Mouse (Mus musculus): ENCODE measurements around the gene Trap1.
"Not testable (repeated sequence)": the region's sequence is repeated elsewhere in the genome, so short reads cannot be mapped to it uniquely, and the experiment has no call there.

The Trap1 gene

GRCm38 (mm10) chr16:4035575-4035974 is 42.1 kb downstream of the Trap1 start:
- DNase-seq, result no peak

DNA sequence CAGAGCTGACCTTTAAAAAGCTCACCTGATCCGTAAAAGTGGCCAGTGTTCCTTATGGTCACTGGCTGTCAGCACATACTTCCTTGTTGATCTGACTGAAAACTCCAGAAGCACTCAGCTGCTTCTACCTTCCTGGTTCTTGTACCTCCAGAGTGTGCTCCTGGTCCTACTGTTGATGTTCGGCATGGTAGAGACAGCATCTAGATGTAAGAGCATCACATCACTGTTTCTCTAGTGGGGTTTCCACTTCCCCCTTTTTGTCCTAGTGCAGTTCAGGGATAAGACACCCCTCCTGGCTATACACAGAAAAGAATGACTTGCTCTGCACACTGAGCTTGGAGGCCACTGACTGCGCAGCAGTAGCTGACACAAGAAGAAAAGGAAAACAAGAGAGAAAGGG is 43.2 kb downstream of the Trap1 start:
- DNase-seq, result no peak

- no peak for DNase-seq
These were observed 43.7 kb downstream of the Trap1 start for GRCm38 (mm10) chr16:4033971-4034370.

DNA sequence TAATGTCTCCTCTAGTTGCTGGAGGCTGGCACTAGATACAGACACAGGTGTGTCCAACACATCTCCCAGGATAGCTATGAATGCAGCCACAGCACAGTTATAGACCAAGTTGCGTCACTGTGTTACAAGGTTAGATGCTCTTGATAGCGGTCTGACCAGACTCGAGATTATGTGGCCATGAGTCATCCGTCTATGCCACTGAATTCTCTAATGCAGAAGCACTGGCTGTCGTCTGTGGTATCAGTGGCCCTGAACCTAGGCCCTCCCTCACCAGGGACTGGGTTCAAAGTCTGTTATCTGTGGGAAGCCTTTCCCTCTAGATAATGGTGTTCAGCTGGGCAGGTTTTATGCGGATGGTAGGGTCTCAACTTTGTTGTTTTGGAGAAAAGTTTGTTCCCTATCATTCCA is 45.3 kb downstream of the Trap1 start:
- no peak for DNase-seq

DNA sequence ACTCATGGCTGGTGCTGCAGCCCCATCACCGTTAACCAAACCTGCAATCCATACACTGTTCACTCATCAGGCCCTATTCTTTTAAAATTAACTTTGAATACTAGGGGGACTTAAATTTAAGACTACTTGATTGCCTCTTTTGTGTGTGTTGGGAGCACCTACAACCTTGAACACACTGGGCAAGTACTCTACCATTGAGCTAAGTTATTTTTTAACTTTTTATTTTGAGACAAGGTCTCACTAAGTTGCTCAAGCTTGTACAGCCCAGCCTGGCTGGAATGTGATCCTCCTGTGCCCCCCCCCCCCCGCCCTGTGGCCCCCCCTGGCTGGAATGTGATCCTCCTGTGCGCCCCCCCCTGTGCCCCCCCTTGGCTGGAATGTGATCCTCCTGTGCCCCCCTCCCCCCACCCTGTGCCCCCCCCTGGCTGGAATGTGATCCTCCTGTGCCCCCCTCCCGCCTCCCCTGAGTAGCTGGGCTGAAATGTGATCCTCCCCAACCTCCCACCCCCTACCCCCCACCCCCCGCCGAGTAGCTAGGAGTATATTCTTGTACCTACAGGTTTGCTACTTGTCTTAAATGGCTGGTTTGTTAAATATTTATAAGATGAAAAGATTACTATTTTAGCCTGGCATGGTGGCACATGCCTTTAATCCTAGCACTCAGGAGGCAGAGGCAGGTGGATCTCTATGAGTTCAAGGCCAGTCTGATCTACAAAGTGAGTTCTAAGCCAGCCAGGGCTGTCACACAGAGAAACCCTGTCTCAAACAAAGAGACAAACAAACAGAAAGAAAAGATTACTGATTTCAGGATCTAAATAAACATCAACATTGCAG is 46.0 kb downstream of the Trap1 start:
- peak; percentile 29 for DNase-seq

DNA sequence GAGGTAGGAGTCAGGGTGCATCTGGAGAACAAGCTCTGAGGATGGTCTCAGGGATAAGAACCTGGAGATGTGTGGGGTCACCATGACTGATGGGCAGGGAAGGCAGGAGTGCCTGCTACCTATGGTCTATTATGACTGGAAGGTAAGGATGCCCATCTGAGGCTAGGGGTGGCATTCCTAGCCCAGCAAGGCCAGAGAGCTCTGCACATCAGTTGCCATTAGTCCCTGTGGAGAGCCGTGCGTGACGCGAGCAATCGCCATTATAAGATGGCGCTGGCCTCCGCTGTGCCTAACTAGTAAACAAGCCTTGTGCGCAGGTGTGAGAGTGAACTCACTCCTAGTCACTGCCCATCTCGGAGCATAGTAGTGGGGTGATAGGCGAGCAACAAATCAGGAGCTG is 47.1 kb downstream of the Trap1 start:
- DNase-seq, result no peak

- DNase-seq, result no peak
These were observed 48.2 kb downstream of the Trap1 start for GRCm38 (mm10) chr16:4029371-4029841.

DNA sequence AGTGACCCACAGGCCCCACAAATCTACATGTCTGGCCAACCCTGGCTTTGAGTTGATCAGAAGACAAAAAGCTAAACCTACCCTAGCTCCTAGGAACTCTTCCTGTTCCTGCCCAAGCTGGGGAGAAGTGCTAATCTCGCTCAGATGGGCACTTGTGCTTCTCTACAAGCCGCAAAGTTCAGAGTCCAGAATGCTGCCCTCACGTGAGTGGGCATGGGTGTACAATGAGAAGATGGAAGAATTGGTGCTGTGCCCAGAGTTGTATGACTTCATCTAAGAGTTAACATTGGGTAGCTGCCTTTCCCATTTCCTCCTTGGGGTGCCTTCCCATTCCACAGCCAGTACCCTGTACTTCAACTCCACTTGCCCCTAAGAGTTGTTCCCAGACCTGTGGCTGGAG is 50.4 kb downstream of the Trap1 start:
- DNase-seq, result no peak

DNA sequence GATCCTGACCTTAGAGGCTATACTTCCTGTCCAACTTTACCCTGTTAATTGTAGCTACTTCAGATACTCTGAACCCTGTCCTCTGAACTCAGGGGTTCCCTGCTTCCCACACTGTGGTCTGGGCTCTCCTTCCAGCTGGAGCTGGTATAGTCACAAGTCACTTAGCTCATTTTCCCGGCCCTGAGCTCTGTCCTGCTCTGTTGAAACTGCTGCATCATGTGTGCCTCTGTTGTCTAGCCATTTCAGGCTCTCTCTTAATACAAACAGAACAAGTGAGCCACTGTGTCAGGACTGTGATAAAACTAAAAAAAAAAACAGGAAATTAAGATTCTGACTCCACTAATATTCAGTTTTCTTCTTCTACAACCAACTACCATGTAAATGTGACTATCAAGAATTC is 51.0 kb downstream of the Trap1 start:
- no peak for DNase-seq

GRCm38 (mm10) chr16:4022719-4023118 is 54.9 kb downstream of the Trap1 start:
- DNase-seq, result no peak

GRCm38 (mm10) chr16:4021241-4021640 is 56.4 kb downstream of the Trap1 start:
- DNase-seq, result no peak

- DNase-seq, result not testable (repeated sequence)
These were observed 60.2 kb downstream of the Trap1 start for GRCm38 (mm10) chr16:4017466-4017865.

DNA sequence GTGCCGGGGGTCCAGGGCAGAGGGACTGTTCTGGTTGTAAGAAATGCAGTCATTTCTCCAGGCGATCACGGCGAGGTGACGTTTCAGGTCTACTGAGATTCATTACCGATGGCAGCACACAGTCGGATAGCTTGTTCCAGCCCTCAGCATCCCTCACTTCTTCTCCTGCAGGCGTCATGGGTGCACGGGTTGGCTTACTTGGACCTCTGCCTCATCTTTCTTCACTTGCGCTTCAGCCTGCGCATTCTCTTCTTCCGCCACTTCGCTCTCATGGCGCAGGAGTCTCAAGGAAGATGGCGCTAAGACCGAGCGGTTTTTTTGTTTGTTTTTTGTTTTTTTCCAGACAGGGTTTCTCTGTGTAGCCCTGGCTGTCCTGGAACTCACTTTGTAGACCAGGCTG is 60.8 kb downstream of the Trap1 start:
- DNase-seq, result not testable (repeated sequence)

- DNase-seq, result no peak
These were observed 63.5 kb downstream of the Trap1 start for GRCm38 (mm10) chr16:4014040-4014668.

- DNase-seq, result no peak
These were observed 64.6 kb downstream of the Trap1 start for GRCm38 (mm10) chr16:4012882-4013570.

GRCm38 (mm10) chr16:4003489-4004398 is 73.9 kb downstream of the Trap1 start, which contains the start of gene Slx4:
Gene Slx4 (minus strand): TSS chr16:4003770.
- peak; percentile 98 for DNase-seq

Data from embryo, embryonic 11 days (tissue).